Mouse (Mus musculus): ENCODE measurements around the gene Gm20388.

- TF ChIP-seq POLR2A (IDR thresholded peaks at IDR 0.05; ENCODE audit: extremely low read depth, insufficient read depth, low read length) (no peak), CTCF (IDR thresholded peaks at IDR 0.05; ENCODE audit: extremely low read depth, insufficient read depth, low read length) (no peak)
These were observed 344.9 kb downstream of the Gm20388 start for GRCm38 (mm10) chr8:120255406-120255987.

Measured in cortical plate, adult 2 months (tissue).